Mouse (Mus musculus) hindbrain, embryonic 14.5 days (tissue): ENCODE measurements around the gene Rps12. TPM values are rescaled to one million over a fixed set of nuclear protein-coding genes. Genes with fewer than 3 reads are reported as not detected.

ENCODE experiments used
- ATAC-seq: fragments of 200-750 bp; cut with Nextera tagmentation; 2 replicates; pipeline ENCODE4 v1.8.0; 2017; ENCODE audit warnings: moderate number of reproducible peaks, mild to moderate bottlenecking, moderate TSS enrichment, moderate library complexity; ENCODE audit not compliant: low FRiP score
- DNase-seq: peaks from one replicate; pipeline ENCODE4 v3.0.0-alpha.2; 2015; ENCODE audit warnings: low spot score
- H3K27ac ChIP-seq: fragments of 300-500 bp; sonication (generic); 2 replicates; pipeline ENCODE4 v1.5.1; 2014; ENCODE audit warnings: mild to moderate bottlenecking, moderate library complexity
- H3K27me3 ChIP-seq: fragments of 300-500 bp; sonication (generic); 2 replicates; pipeline ENCODE4 v1.6.1; 2014; ENCODE audit warnings: mild to moderate bottlenecking, low read length, mixed read lengths; ENCODE audit not compliant: control insufficient read depth, insufficient read depth
- H3K36me3 ChIP-seq: fragments of 300-500 bp; sonication (generic); replicated peaks from 2 replicates; pipeline ENCODE4 v1.6.1; 2014; ENCODE audit not compliant: control insufficient read depth, insufficient read depth
- H3K4me1 ChIP-seq: fragments of 300-500 bp; sonication (generic); replicated peaks from 2 replicates; pipeline ENCODE4 v1.6.1; 2014; ENCODE audit warnings: antibody characterized with exemption, low read length, mixed read lengths; ENCODE audit not compliant: control insufficient read depth, insufficient read depth
- H3K4me2 ChIP-seq: fragments of 300-500 bp; sonication (generic); replicated peaks from 2 replicates; pipeline ENCODE4 v1.6.1; 2014; ENCODE audit warnings: mild to moderate bottlenecking, moderate library complexity
- H3K4me3 ChIP-seq: fragments of 300-500 bp; sonication (generic); replicated peaks from 2 replicates; pipeline ENCODE4 v1.5.1; 2014; ENCODE audit warnings: mild to moderate bottlenecking, low read length
- H3K9ac ChIP-seq: fragments of 300-500 bp; sonication (generic); 2 replicates; pipeline ENCODE4 v1.6.1; 2014
- H3K9me3 ChIP-seq: fragments of 300-500 bp; sonication (generic); 2 replicates; pipeline ENCODE4 v1.6.1; 2016; ENCODE audit warnings: low read length; ENCODE audit not compliant: control insufficient read depth
- WGBS: fragments of 180-500 bp; shearing (Covaris S2); extraction: QIAGEN DNeasy Blood & Tissue Kit; methylation state at CpG from one replicate; pipeline ENCODE4 v1.1.7; 2014; 5-methylcytosine and 5-hydroxymethylcytosine counted together
- polyA plus RNA-seq: library from polyadenylated mRNA; unstranded; fragments of >200 nt; fragmentation: Nextera tagmentation; extraction: Ambion mirVana; gene quantifications from 2 replicates; pipeline ENCODE4 v1.2.1, GENCODE M21; 2014

Rps12 gene
- polyA plus RNA-seq, 1 experiment from 2014 or later: 132 TPM

DNA sequence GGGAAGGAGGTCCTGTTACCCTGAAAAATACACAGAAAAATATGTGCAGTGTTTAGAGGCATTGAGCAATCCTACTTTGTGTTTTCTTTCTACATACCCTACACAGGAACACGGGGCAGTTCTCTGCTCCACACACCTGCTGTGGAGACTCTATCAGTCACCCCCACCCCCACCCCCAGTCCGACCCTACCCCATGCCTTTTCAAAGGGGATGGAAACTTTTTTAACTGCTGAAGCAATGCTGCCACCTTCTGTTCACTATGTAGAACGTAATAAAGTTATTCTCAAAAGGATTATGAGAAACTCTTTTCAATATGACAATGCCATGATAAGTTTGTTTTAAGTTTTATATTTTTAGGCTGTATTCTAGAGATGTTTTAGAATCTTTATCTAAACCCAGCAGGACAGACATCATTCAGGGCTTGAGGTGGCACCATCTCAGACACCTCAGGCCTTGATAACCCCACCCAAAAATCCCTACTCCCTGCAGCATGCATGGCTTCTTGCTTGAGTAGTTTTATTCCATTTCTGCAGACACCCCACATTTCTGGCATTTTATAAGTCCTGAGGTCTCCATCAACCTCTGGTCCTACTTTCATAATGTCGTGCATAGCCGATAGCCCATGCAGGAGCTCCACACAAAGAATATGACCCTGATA, 9.7 kb downstream of the Rps12 start:
- WGBS: 34% methylated on average over 5 of the region's 5 CpGs
- ATAC-seq (peak; percentile 52; the same call in 1 of the 2 replicates), DNase-seq (peak; percentile 60)
- no peaks in the 10 kb centered on the region for H3K27me3 ChIP-seq
- no peak overlapping the region for H3K4me2 ChIP-seq
- H3K36me3 ChIP-seq: peaks cover 29% of the 10 kb centered on the region
- no peak overlapping the region for H3K27ac ChIP-seq
- H3K9me3 ChIP-seq: no peaks in the 10 kb centered on the region
- no peak overlapping the region for H3K4me3 ChIP-seq
- no peak overlapping the region for H3K9ac ChIP-seq
- H3K4me1 ChIP-seq: no peaks in the 10 kb centered on the region

DNA sequence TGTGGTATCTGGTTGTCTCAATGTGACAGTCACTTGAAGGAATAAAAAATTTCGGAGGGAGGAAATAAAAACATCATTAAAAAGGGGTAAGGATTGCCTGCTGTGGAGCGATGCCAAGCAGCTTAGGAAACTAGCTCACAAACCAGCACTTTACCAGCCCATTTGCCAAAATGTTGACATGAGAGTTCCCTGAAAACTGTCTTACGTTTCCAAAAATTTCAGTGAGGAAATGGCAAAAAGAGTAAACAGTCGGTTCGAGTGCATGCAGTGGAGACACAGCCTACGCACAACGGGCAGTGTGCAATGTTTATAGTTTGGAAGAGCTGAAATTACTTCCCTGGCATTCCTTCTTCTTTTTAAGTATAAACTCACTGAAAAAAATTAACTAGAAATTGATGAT, 32.9 kb downstream of the Rps12 start:
- WGBS: 88% methylated on average over 7 of the region's 7 CpGs

More for the DNA sequence above, 32.9 kb downstream of the Rps12 start:
- H3K27ac ChIP-seq: no peak overlapping the region
- ATAC-seq: no peak
- no peak overlapping the region for H3K9ac ChIP-seq
- no peaks in the 10 kb centered on the region for H3K9me3 ChIP-seq
- no peak overlapping the region for H3K4me3 ChIP-seq
- no peaks in the 10 kb centered on the region for H3K27me3 ChIP-seq
- H3K4me2 ChIP-seq: no peak overlapping the region
- no peak for DNase-seq
- H3K4me1 ChIP-seq: no peaks in the 10 kb centered on the region
- H3K36me3 ChIP-seq: no peaks in the 10 kb centered on the region

Other genes starting within 250 kb of the Rps12 start
- 22.6 and 25.5 TPM in 2 replicates for gene Slc18b1, start 9.7 kb upstream of the Rps12 start, polyA plus RNA-seq
- gene Vnn3, start 64.2 kb upstream of the Rps12 start, polyA plus RNA-seq: 0.12 TPM in 1 of 2 replicates, not detected in the other
- 0.33 TPM in 1 of 2 replicates, not detected in the other for gene Vnn1, start 107.4 kb upstream of the Rps12 start, polyA plus RNA-seq
- gene Taar1, start 133.1 kb upstream of the Rps12 start, polyA plus RNA-seq: not detected in 2 replicates
- gene Taar2, start 151.3 kb upstream of the Rps12 start, polyA plus RNA-seq: not detected in 2 replicates
- not detected in 2 replicates for gene Taar3, start 162.3 kb upstream of the Rps12 start, polyA plus RNA-seq
- not detected in 2 replicates for gene Taar4, start 173.2 kb upstream of the Rps12 start, polyA plus RNA-seq
- not detected in 2 replicates for gene Taar5, start 183.4 kb upstream of the Rps12 start, polyA plus RNA-seq
- not detected in 2 replicates for gene Taar6, start 198.4 kb upstream of the Rps12 start, polyA plus RNA-seq
- gene Taar7a, start 206.2 kb upstream of the Rps12 start, polyA plus RNA-seq: not detected in 2 replicates
- gene Taar7b, start 212.7 kb upstream of the Rps12 start, polyA plus RNA-seq: not detected in 2 replicates
- not detected in 2 replicates for gene Taar7d, start 239.9 kb upstream of the Rps12 start, polyA plus RNA-seq